Mouse (Mus musculus) kidney, adult 2 months (tissue): Measurements from ENCODE around the gene Wdr82.

Experiments used
- CTCF ChIP-seq: fragments of 200-500 bp; conservative IDR thresholded peaks from 2 replicates; pipeline ENCODE4 v1.5.1; 2011; ENCODE audit warnings: low read depth, mild to moderate bottlenecking, control low read depth, low read length, moderate library complexity, mixed read lengths; ENCODE audit not compliant: insufficient read depth, insufficient read length
- POLR2A ChIP-seq: fragments of 200-500 bp; IDR thresholded peaks from one replicate; pipeline ENCODE4 v1.6.1; 2011; ENCODE audit warnings: low read depth, low read length, control low read depth

DNA sequence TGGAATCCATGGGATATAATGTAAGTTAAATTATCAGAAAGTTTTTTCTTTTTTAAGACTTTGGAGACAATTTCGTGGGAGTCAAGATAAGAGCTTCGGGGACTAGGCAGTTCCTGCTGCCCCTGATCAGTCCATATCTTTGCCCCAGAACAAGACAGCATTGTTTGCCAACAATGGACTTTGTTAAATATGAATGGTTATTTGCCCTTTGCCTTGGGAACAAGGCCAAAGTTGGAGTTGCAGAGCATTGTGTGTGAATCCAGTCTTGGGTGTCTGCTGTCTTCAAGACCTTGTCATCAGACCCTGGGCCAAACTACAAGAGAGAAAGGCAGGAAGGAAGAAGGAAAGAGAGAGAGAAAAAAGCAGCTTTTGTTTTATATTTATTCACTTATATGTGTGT lies 4.0 kb upstream of the Wdr82 start:
- no peak for TF ChIP-seq CTCF
- no peak for TF ChIP-seq POLR2A
